Mouse (Mus musculus) small intestine, adult 2 months (tissue): ENCODE data around the gene Fam187a.

Experiments
- CTCF ChIP-seq: fragments of 200-500 bp; IDR thresholded peaks from 2 replicates; pipeline ENCODE4 v1.5.1; 2012; ENCODE audit warnings: low read depth, mild to moderate bottlenecking, control low read depth, inconsistent platforms, low read length, moderate library complexity, mixed read lengths; ENCODE audit not compliant: insufficient replicate concordance, insufficient read length; ENCODE audit errors: extremely low read depth
- POLR2A ChIP-seq: fragments of 200-500 bp; IDR thresholded peaks from 2 replicates; pipeline ENCODE4 v1.6.1; 2012; ENCODE audit warnings: low read depth, mild to moderate bottlenecking, control low read depth, inconsistent platforms, low read length, moderate library complexity

- TF ChIP-seq CTCF (peak; percentile 13; the same call in 1 of the 2 replicates), POLR2A (no peak)
Observed at GRCm38 (mm10) chr11:102853760-102854159, 31.2 kb upstream of the Fam187a start.
